Mouse (Mus musculus): Measurements from ENCODE around the gene Pck2. TPM values are rescaled to one million over a fixed set of nuclear protein-coding genes. Genes with fewer than 3 reads are reported as not detected.
A peak's percentile ranks its signal among the peaks of the same experiment; 100 is the strongest.

Gene Pck2
- polyA plus RNA-seq, 1 experiment from 2014 or later, result 15.7 TPM

DNA sequence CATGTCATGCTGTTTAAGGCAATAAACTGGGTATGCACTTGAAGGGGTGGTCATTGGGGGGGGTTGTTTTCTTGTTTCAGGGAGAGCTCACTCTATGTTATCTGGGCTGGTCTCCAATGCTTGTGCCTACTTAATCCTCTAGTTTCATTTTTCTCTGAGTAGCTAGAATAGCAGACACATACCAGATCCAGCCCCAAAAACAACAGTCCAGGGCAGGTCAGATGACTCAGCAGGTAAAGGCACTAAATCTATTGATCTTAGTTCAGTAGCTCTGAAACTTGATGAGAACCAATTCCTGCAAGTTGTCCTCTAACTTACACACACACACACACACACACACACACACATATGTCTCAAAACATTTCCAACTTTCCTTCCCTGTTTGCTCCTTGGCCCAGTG, 31.7 kb downstream of the Pck2 start:
- no peak overlapping the region for H3K9ac ChIP-seq (ENCODE audit: low read length)
- H3K9me3 ChIP-seq (ENCODE audit: control insufficient read depth, low read length), result no peaks in the 10 kb centered on the region
- H3K4me2 ChIP-seq (replicated peaks; ENCODE audit: low read depth), result no peak overlapping the region
- ATAC-seq (ENCODE audit: low FRiP score, low TSS enrichment), result no peak
- peaks cover 15% of the 10 kb centered on the region for H3K36me3 ChIP-seq (ENCODE audit: control insufficient read depth, insufficient read depth, low read length)
- no peaks in the 10 kb centered on the region for H3K4me1 ChIP-seq (replicated peaks; ENCODE audit: control insufficient read depth, insufficient read depth)
- H3K27ac ChIP-seq (replicated peaks), result no peak overlapping the region
- no peak overlapping the region for H3K4me3 ChIP-seq (ENCODE audit: low read depth, low read length)
- H3K27me3 ChIP-seq (ENCODE audit: control insufficient read depth, insufficient read depth, low read length), result no peaks in the 10 kb centered on the region
- TF ChIP-seq CTCF (IDR thresholded peaks at IDR 0.05; ENCODE audit: low read depth) (no peak), EP300 (optimal IDR thresholded peaks at IDR 0.05) (no peak)
- no peak for DNase-seq (ENCODE audit: low spot score)

- DNase-seq (ENCODE audit: low spot score) (no peak), ATAC-seq (ENCODE audit: low FRiP score, low TSS enrichment) (no peak)
- Histone ChIP-seq H3K9me3 (ENCODE audit: control insufficient read depth, low read length) (no peaks in the 10 kb centered on the region), H3K4me2 (replicated peaks; ENCODE audit: low read depth) (no peak within 1 kb of the TSS), H3K36me3 (ENCODE audit: control insufficient read depth, insufficient read depth, low read length) (no peaks in the 10 kb centered on the region; the same call in 1 of the 2 replicates), H3K4me1 (replicated peaks; ENCODE audit: control insufficient read depth, insufficient read depth) (no peaks in the 10 kb centered on the region), H3K4me3 (ENCODE audit: low read depth, low read length) (no peak within 1 kb of the TSS), H3K27me3 (ENCODE audit: control insufficient read depth, insufficient read depth, low read length) (no peaks in the 10 kb centered on the region), H3K9ac (ENCODE audit: low read length) (no peak within 1 kb of the TSS), H3K27ac (replicated peaks) (no peak within 1 kb of the TSS)
- TF ChIP-seq CTCF (IDR thresholded peaks at IDR 0.05; ENCODE audit: low read depth), result no peak
- no peak for TF ChIP-seq EP300 (optimal IDR thresholded peaks at IDR 0.05)
- WGBS, result 81% methylated on average over 5 of the region's 8 CpGs
Observed at GRCm38 (mm10) chr14:55575302-55575701, 35.2 kb downstream of the Pck2 start, which contains the start of gene Fitm1. TSS of gene Fitm1 (plus strand) at chr14:55575617.

DNA sequence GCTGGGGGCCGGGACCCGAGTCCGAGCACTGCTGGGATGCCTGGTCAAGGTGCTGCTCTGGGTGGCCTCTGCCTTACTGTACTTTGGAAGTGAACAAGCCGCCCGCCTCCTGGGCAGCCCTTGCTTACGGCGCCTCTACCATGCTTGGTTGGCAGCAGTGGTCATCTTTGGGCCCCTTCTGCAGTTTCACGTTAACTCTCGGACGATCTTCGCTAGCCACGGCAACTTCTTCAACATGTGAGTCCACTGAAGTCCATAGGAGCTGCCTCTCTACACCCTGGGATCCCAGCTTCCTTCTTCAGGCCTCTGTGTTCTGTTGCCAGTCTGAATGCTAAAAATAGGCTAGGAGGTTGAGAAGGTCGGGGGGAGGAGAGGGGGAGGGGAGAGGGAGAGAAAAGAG, 35.6 kb downstream of the Pck2 start:
- H3K27ac ChIP-seq (replicated peaks), result no peak overlapping the region
- no peak for DNase-seq (ENCODE audit: low spot score)
- no peaks in the 10 kb centered on the region for H3K4me1 ChIP-seq (replicated peaks; ENCODE audit: control insufficient read depth, insufficient read depth)
- no peaks in the 10 kb centered on the region for H3K27me3 ChIP-seq (ENCODE audit: control insufficient read depth, insufficient read depth, low read length)
- H3K4me3 ChIP-seq (ENCODE audit: low read depth, low read length), result no peak overlapping the region
- 68% methylated on average over 13 of the region's 13 CpGs for WGBS
- no peak for ATAC-seq (ENCODE audit: low FRiP score, low TSS enrichment)
- no peak overlapping the region for H3K4me2 ChIP-seq (replicated peaks; ENCODE audit: low read depth)
- no peak overlapping the region for H3K9ac ChIP-seq (ENCODE audit: low read length)
- H3K9me3 ChIP-seq (ENCODE audit: control insufficient read depth, low read length), result no peaks in the 10 kb centered on the region
- no peak for TF ChIP-seq CTCF (IDR thresholded peaks at IDR 0.05; ENCODE audit: low read depth)
- TF ChIP-seq EP300 (optimal IDR thresholded peaks at IDR 0.05), result no peak
- peaks cover 2% of the 10 kb centered on the region; the same call in 1 of the 2 replicates for H3K36me3 ChIP-seq (ENCODE audit: control insufficient read depth, insufficient read depth, low read length)

- ATAC-seq (ENCODE audit: low FRiP score, low TSS enrichment) (no peak), DNase-seq (ENCODE audit: low spot score) (no peak)
- Histone ChIP-seq H3K27ac (replicated peaks) (no peak overlapping the region), H3K9ac (ENCODE audit: low read length) (no peak overlapping the region), H3K27me3 (ENCODE audit: control insufficient read depth, insufficient read depth, low read length) (no peaks in the 10 kb centered on the region), H3K36me3 (ENCODE audit: control insufficient read depth, insufficient read depth, low read length) (peaks cover 4% of the 10 kb centered on the region; the same call in 1 of the 2 replicates), H3K4me3 (ENCODE audit: low read depth, low read length) (no peak overlapping the region), H3K4me1 (replicated peaks; ENCODE audit: control insufficient read depth, insufficient read depth) (no peaks in the 10 kb centered on the region), H3K9me3 (ENCODE audit: control insufficient read depth, low read length) (no peaks in the 10 kb centered on the region), H3K4me2 (replicated peaks; ENCODE audit: low read depth) (no peak overlapping the region)
- 76% methylated on average over 16 of the region's 16 CpGs for WGBS
- TF ChIP-seq EP300 (optimal IDR thresholded peaks at IDR 0.05), result no peak
- no peak for TF ChIP-seq CTCF (IDR thresholded peaks at IDR 0.05; ENCODE audit: low read depth)
Observed at GRCm38 (mm10) chr14:55576376-55576775, 36.3 kb downstream of the Pck2 start.

DNA sequence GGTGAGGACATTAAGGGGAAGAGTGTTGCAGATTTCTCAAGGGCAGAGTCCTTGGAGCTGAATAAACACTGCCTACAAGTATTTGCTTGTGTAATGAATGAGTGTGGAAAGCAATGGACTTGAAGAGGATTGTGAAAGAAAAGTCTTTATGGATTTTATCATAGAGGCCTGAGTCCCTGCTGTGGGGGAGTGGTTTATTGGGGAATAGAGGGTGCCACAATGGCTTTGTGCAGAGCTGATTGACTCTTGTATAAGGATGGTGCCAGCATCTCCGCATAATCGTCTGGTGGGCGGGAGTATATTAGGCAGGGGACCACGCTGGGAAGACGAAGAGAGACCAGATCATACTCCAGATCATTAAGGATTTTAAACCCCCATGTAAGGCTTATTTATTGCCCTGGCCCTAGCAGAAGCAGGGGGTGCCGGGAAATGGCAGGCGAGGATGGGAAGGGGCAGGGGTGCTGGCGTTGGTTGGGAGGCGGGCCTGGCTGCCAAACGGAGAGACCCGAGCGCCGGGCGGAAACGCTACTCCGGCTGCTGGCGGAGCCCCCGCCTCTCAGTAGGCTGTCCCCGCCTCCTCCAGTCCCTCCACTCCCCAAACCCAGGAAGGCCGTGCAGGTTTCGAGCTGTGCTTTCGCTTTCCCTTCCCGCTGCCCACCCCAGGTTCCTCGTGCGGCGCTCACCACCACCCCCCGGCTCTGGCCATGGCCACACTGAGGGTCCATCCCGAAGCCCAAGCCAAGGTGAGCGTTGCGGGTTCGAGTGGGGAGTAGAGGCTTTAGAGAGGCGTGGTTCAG, 38.0 kb downstream of the Pck2 start, which contains the start of gene Psme1:
TSS of gene Psme1 (plus strand) at position 253 of the 797 bp plus-strand sequence.
- peak; percentile 82 for DNase-seq (ENCODE audit: low spot score)
- peak within 1 kb of the TSS; percentile 81 for H3K4me3 ChIP-seq (ENCODE audit: low read depth, low read length)
- WGBS, result under 1% methylated on average over 32 of the region's 32 CpGs
- no peaks in the 10 kb centered on the region for H3K9me3 ChIP-seq (ENCODE audit: control insufficient read depth, low read length)
- peaks cover 4% of the 10 kb centered on the region; the same call in 1 of the 2 replicates for H3K36me3 ChIP-seq (ENCODE audit: control insufficient read depth, insufficient read depth, low read length)
- H3K27ac ChIP-seq (replicated peaks), result peak within 1 kb of the TSS; percentile 91
- peak within 1 kb of the TSS; percentile 94 for H3K4me2 ChIP-seq (replicated peaks; ENCODE audit: low read depth)
- TF ChIP-seq CTCF (IDR thresholded peaks at IDR 0.05; ENCODE audit: low read depth) (peak; percentile 13; the same call in 1 of the 2 replicates), EP300 (optimal IDR thresholded peaks at IDR 0.05) (no peak)
- peak within 1 kb of the TSS; percentile 88 for H3K9ac ChIP-seq (ENCODE audit: low read length)
- no peaks in the 10 kb centered on the region for H3K27me3 ChIP-seq (ENCODE audit: control insufficient read depth, insufficient read depth, low read length)
- peak; percentile 84 for ATAC-seq (ENCODE audit: low FRiP score, low TSS enrichment)
- H3K4me1 ChIP-seq (replicated peaks; ENCODE audit: control insufficient read depth, insufficient read depth), result no peaks in the 10 kb centered on the region

DNA sequence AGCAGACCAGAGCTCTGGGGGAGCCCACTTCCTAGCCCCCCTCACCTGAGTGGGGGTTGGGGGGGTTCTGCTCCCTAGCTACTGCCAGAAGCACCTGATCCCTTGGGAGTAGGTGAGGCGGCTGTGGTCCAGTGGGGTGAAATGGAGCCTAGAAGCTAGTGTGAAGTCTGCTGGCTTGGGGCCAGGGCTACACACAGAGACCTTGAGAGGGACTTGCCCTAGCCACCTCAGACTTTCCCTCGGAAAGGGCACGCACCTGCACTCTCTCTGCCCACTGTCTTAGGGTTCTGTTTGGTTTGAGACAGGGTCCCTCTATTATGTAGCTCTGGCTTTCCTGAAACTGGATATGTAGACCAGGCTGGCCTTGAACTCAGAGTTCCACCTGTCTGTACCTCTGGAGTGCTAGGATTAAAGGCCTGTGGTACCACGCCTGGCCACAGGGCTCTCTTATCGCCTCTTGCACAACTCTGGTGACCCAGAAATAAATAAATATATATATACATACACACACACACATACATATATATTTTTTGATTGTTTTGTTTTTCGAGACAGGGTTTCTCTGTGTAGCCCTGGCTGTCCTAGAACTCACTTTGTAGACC, 38.7 kb downstream of the Pck2 start:
- Histone ChIP-seq H3K9ac (ENCODE audit: low read length) (peak overlapping the region; percentile 88), H3K27me3 (ENCODE audit: control insufficient read depth, insufficient read depth, low read length) (no peaks in the 10 kb centered on the region), H3K27ac (replicated peaks) (peak overlapping the region; percentile 91), H3K4me2 (replicated peaks; ENCODE audit: low read depth) (peak overlapping the region; percentile 94), H3K4me3 (ENCODE audit: low read depth, low read length) (peak overlapping the region; percentile 81), H3K36me3 (ENCODE audit: control insufficient read depth, insufficient read depth, low read length) (peaks cover 4% of the 10 kb centered on the region; the same call in 1 of the 2 replicates), H3K9me3 (ENCODE audit: control insufficient read depth, low read length) (no peaks in the 10 kb centered on the region), H3K4me1 (replicated peaks; ENCODE audit: control insufficient read depth, insufficient read depth) (no peaks in the 10 kb centered on the region)
- DNase-seq (ENCODE audit: low spot score) (peak; percentile 67), ATAC-seq (ENCODE audit: low FRiP score, low TSS enrichment) (peak; percentile 39)
- WGBS, result 24% methylated on average over 6 of the region's 6 CpGs
- TF ChIP-seq EP300 (optimal IDR thresholded peaks at IDR 0.05) (no peak), CTCF (IDR thresholded peaks at IDR 0.05; ENCODE audit: low read depth) (no peak)
